Mouse (Mus musculus): ENCODE results near the gene Ccnl2.

GRCm38 (mm10) chr4:155856071-155856470 is 43.8 kb downstream of the Ccnl2 start:
- TF ChIP-seq CTCF (IDR thresholded peaks at IDR 0.05; ENCODE audit: control insufficient read depth, insufficient read depth, insufficient replicate concordance, low read depth, low read length): no peak
- TF ChIP-seq POLR2A (IDR thresholded peaks at IDR 0.05; ENCODE audit: control insufficient read depth, low read depth, low read length): no peak
